Mouse (Mus musculus): ENCODE measurements at regions not wholly inside any gene's neighbourhood (a gene's known extent, or its start where the extent isn't known, plus 50 kb on each side); places are given as distances from the start of the nearest gene placed in this dataset.

GRCm38 (mm10) chr7:69097587-69098095 is 348.6 kb upstream of the Arrdc4 start:
- H3K27ac ChIP-seq (ENCODE audit: control insufficient read depth, low read depth, low read length) = no peak overlapping the region
- no peak for TF ChIP-seq RCOR1 (IDR thresholded peaks at IDR 0.05; ENCODE audit: low read depth, low read length)
- no peak for TF ChIP-seq CHD2 (IDR thresholded peaks at IDR 0.05; ENCODE audit: low read length)
- no peak for TF ChIP-seq USF2 (IDR thresholded peaks at IDR 0.05; ENCODE audit: borderline replicate concordance in 1 of 2, insufficient read depth in 1 of 2, low read depth in 1 of 2, low read length in 2 of 2)
- TF ChIP-seq HCFC1 (IDR thresholded peaks at IDR 0.05; ENCODE audit: low read depth, low read length) = no peak
- TF ChIP-seq NRF1 (IDR thresholded peaks at IDR 0.05; ENCODE audit: insufficient read depth, low read depth, low read length, poor library complexity, severe bottlenecking) = no peak
- TF ChIP-seq ETS1 (IDR thresholded peaks at IDR 0.05; ENCODE audit: low read depth, low read length) = no peak
- no peak for TF ChIP-seq POLR2A (IDR thresholded peaks at IDR 0.05; ENCODE audit: control insufficient read depth in 1 of 2, insufficient read depth in 1 of 2, low read depth in 1 of 2, low read length in 2 of 2, poor library complexity in 1 of 2)
- TF ChIP-seq MAX (IDR thresholded peaks at IDR 0.05; ENCODE audit: low read length) = no peak
- no peak for TF ChIP-seq NELFE (IDR thresholded peaks at IDR 0.05; ENCODE audit: low read depth, low read length)
- no peak for TF ChIP-seq USF1 (IDR thresholded peaks at IDR 0.05; ENCODE audit: low read depth, low read length)
- TF ChIP-seq TCF12 (IDR thresholded peaks at IDR 0.05; ENCODE audit: low read depth, low read length) = no peak
- TF ChIP-seq ZMIZ1 (IDR thresholded peaks at IDR 0.05; ENCODE audit: low read depth, low read length) = no peak
- no peak for TF ChIP-seq MXI1 (IDR thresholded peaks at IDR 0.05; ENCODE audit: low read depth, low read length)
- no peak for TF ChIP-seq SIN3A (IDR thresholded peaks at IDR 0.05; ENCODE audit: low read length)
- TF ChIP-seq ELF1 (IDR thresholded peaks at IDR 0.05; ENCODE audit: low read depth, low read length) = no peak
- no peak for TF ChIP-seq TAL1 (IDR thresholded peaks at IDR 0.05; ENCODE audit: low read length)
- TF ChIP-seq MAFK (IDR thresholded peaks at IDR 0.05; ENCODE audit: borderline replicate concordance, low read depth, low read length) = no peak
- no peak for TF ChIP-seq TBP (IDR thresholded peaks at IDR 0.05; ENCODE audit: low read depth, low read length)

GRCm38 (mm10) chr7:69074780-69075179 is 325.7 kb upstream of the Arrdc4 start:
- DNase-seq (ENCODE audit: low read depth, low spot score) = no peak
- H3K27me3 ChIP-seq (ENCODE audit: control insufficient read depth in 1 of 2, insufficient read depth in 2 of 2, low read length in 2 of 2) = no peaks in the 10 kb centered on the region
- no peaks in the 10 kb centered on the region for H3K79me2 ChIP-seq (ENCODE audit: control insufficient read depth, insufficient read depth, low read length, poor library complexity)
- no peaks in the 10 kb centered on the region for H3K36me3 ChIP-seq (ENCODE audit: control insufficient read depth in 1 of 2, insufficient read depth in 2 of 2, low read length in 2 of 2)
- H3K4me3 ChIP-seq (ENCODE audit: control insufficient read depth in 1 of 2, insufficient read depth in 1 of 2, low read depth in 2 of 2, low read length in 2 of 2) = no peak overlapping the region
- no peak overlapping the region for H3K27ac ChIP-seq (ENCODE audit: control insufficient read depth, low read depth, low read length)
- no peaks in the 10 kb centered on the region for H3K9me3 ChIP-seq (replicated peaks; ENCODE audit: insufficient read depth, low read length)
- H3K9ac ChIP-seq (ENCODE audit: control insufficient read depth, low read depth, low read length, poor library complexity, severe bottlenecking) = no peak overlapping the region
- TF ChIP-seq POLR2A (IDR thresholded peaks at IDR 0.05; ENCODE audit: control insufficient read depth in 1 of 2, insufficient read depth in 1 of 2, low read depth in 1 of 2, low read length in 2 of 2, poor library complexity in 1 of 2) = no peak
- no peak for TF ChIP-seq POLR2AphosphoS2 (IDR thresholded peaks at IDR 0.05; ENCODE audit: low read length)
- TF ChIP-seq POLR2AphosphoS5 (IDR thresholded peaks at IDR 0.05; ENCODE audit: borderline replicate concordance, low read depth, low read length) = no peak
- no peaks in the 10 kb centered on the region for H3K4me1 ChIP-seq (ENCODE audit: control insufficient read depth in 1 of 2, insufficient read depth in 2 of 2, low read length in 2 of 2)

More at GRCm38 (mm10) chr7:69097587-69098095, 348.6 kb upstream of the Arrdc4 start:
- no peaks in the 10 kb centered on the region for H3K4me1 ChIP-seq (ENCODE audit: control insufficient read depth in 1 of 2, insufficient read depth in 2 of 2, low read length in 2 of 2)
- H3K9ac ChIP-seq (ENCODE audit: control insufficient read depth, low read depth, low read length, poor library complexity, severe bottlenecking) = no peak overlapping the region
- no peaks in the 10 kb centered on the region for H3K9me3 ChIP-seq (replicated peaks; ENCODE audit: insufficient read depth, low read length)
- DNase-seq (ENCODE audit: low read depth, low spot score) = no peak
- no peaks in the 10 kb centered on the region for H3K79me2 ChIP-seq (ENCODE audit: control insufficient read depth, insufficient read depth, low read length, poor library complexity)
- H3K36me3 ChIP-seq (ENCODE audit: control insufficient read depth in 1 of 2, insufficient read depth in 2 of 2, low read length in 2 of 2) = no peaks in the 10 kb centered on the region
- H3K27me3 ChIP-seq (ENCODE audit: control insufficient read depth in 1 of 2, insufficient read depth in 2 of 2, low read length in 2 of 2) = no peaks in the 10 kb centered on the region
- H3K4me3 ChIP-seq (ENCODE audit: control insufficient read depth in 1 of 2, insufficient read depth in 1 of 2, low read depth in 2 of 2, low read length in 2 of 2) = no peak overlapping the region

Data from MEL (cell line).